Mouse (Mus musculus): ENCODE measurements at regions not wholly inside any gene's neighbourhood (a gene's known extent, or its start where the extent isn't known, plus 50 kb on each side); places are given as distances from the start of the nearest gene placed in this dataset.

DNA sequence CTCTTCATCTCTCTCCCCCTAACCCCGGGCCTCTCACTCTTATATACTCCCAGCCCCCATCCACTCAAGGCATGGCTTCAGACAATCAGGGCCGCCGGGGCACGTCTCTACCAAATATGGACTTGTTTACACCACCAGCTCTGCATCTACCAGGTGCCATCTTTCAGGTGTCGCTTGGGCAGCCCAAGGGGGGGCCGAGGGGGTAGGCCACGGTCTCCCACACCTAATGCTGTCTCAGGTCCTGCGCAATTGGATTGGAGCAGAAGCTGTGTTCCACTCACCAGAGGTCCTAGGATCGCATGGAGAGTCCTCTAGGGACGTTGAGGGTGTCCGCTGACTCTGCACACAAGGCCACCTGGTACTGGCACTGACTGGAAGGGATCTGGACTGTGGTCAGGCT is 1306.0 kb upstream of the 1700015G11Rik start:
- no peak for DNase-seq (ENCODE audit: low read depth, low spot score)

- peak; percentile 18 for DNase-seq (ENCODE audit: low read depth, low spot score)
Observed at GRCm38 (mm10) chr7:53282016-53282415, 1266.5 kb upstream of the 1700015G11Rik start.

Data from brain, adult 2 months (tissue).